Mouse (Mus musculus) lung, postnatal 10 days (tissue): Measurements from ENCODE around the gene Ltbp2.

Experiments
- DNase-seq: peaks from one replicate; pipeline ENCODE4 v3.0.0; 2021

The Ltbp2 gene

GRCm38 (mm10) chr12:84801532-84802110, 74.7 kb downstream of the Ltbp2 start:
- no peak for DNase-seq

GRCm38 (mm10) chr12:84800419-84800818, 75.9 kb downstream of the Ltbp2 start:
- DNase-seq: peak; percentile 55

GRCm38 (mm10) chr12:84799086-84799485, 77.2 kb downstream of the Ltbp2 start:
- DNase-seq: no peak

GRCm38 (mm10) chr12:84794647-84795046, 81.7 kb downstream of the Ltbp2 start:
- no peak for DNase-seq

GRCm38 (mm10) chr12:84792629-84793028, 83.7 kb downstream of the Ltbp2 start:
- no peak for DNase-seq

GRCm38 (mm10) chr12:84790853-84791252, 85.5 kb downstream of the Ltbp2 start:
- DNase-seq: no peak

GRCm38 (mm10) chr12:84786091-84786490, 90.2 kb downstream of the Ltbp2 start:
- no peak for DNase-seq

- peak; percentile 94 for DNase-seq
Observed at GRCm38 (mm10) chr12:84784604-84785381, 91.5 kb downstream of the Ltbp2 start.

GRCm38 (mm10) chr12:84776229-84776628, 100.1 kb downstream of the Ltbp2 start:
- no peak for DNase-seq

- no peak for DNase-seq
Observed at GRCm38 (mm10) chr12:84774376-84774775, 102.0 kb downstream of the Ltbp2 start.

GRCm38 (mm10) chr12:84773476-84773875, 102.9 kb downstream of the Ltbp2 start:
- no peak for DNase-seq

GRCm38 (mm10) chr12:84772726-84773441, 103.4 kb downstream of the Ltbp2 start, which contains the start of the genes Npc2 and Isca2:
Npc2 (minus strand) TSS chr12:84773152.
Isca2 (plus strand) TSS chr12:84773251.
- peak; percentile 99 for DNase-seq

GRCm38 (mm10) chr12:84771981-84772520, 104.3 kb downstream of the Ltbp2 start:
- no peak for DNase-seq

- DNase-seq: no peak
Observed at GRCm38 (mm10) chr12:84769624-84770023, 106.7 kb downstream of the Ltbp2 start.

GRCm38 (mm10) chr12:84767510-84767909, 108.8 kb downstream of the Ltbp2 start:
- no peak for DNase-seq

- no peak for DNase-seq
Observed at GRCm38 (mm10) chr12:84766113-84766735, 110.1 kb downstream of the Ltbp2 start.

GRCm38 (mm10) chr12:84765506-84765905, 110.8 kb downstream of the Ltbp2 start:
- DNase-seq: no peak

GRCm38 (mm10) chr12:84764756-84765155, 111.6 kb downstream of the Ltbp2 start:
- no peak for DNase-seq

GRCm38 (mm10) chr12:84763577-84764218, 112.6 kb downstream of the Ltbp2 start:
- peak; percentile 57 for DNase-seq

GRCm38 (mm10) chr12:84762532-84762931, 113.8 kb downstream of the Ltbp2 start:
- DNase-seq: no peak

GRCm38 (mm10) chr12:84759063-84759462, 117.3 kb downstream of the Ltbp2 start:
- DNase-seq: no peak

GRCm38 (mm10) chr12:84756016-84756415, 120.3 kb downstream of the Ltbp2 start:
- no peak for DNase-seq
